Mouse (Mus musculus) naive thymus-derived CD4-positive, alpha-beta T cell, adult 5 months (primary cell): Measurements from ENCODE around the gene Bcl2l15. TPM values are rescaled to one million over a fixed set of nuclear protein-coding genes. Genes with fewer than 3 reads are reported as not detected.

Experiments
- polyA plus RNA-seq: library from polyadenylated mRNA; unstranded; fragments of 100-300 nt; shearing (Covaris generic); gene quantifications from one replicate; pipeline ENCODE4 v1.2.1, GENCODE M21; 2017

Bcl2l15 gene
- polyA plus RNA-seq = 1.1 TPM

GRCm38 (mm10) chr3:103832426-103832825, at the start of gene Bcl2l15:
Gene Bcl2l15 (plus strand): TSS chr3:103832601.

GRCm38 (mm10) chr3:103791230-103792110, 40.9 kb upstream of the Bcl2l15 start, which contains the start of gene Hipk1:
Gene Hipk1 (minus strand): TSS chr3:103791563.

GRCm38 (mm10) chr3:103808891-103809798, 23.3 kb upstream of the Bcl2l15 start, which contains the start of the genes Dclre1b, Ap4b1 and Gm43064:
Gene Dclre1b (minus strand): TSS chr3:103809444.
Gene Ap4b1 (plus strand): TSS chr3:103809520.
Gene Gm43064 (plus strand): TSS chr3:103809573.

GRCm38 (mm10) chr3:103858881-103859801, 26.7 kb downstream of the Bcl2l15 start, which contains the start of gene Ptpn22:
Gene Ptpn22 (plus strand): TSS chr3:103859795.

Other genes with a start within 250 kb of the Bcl2l15 start
- 2.6 TPM for gene Atg4a-ps, start 186.5 kb upstream of the Bcl2l15 start, polyA plus RNA-seq
- 0.11 TPM for gene Olfml3, start 94.6 kb upstream of the Bcl2l15 start, polyA plus RNA-seq
- gene Gm10964, start 93.2 kb upstream of the Bcl2l15 start, polyA plus RNA-seq = not detected
- gene Hipk1, start 41.0 kb upstream of the Bcl2l15 start, polyA plus RNA-seq = 46.0 TPM
- gene Dclre1b, start 23.2 kb upstream of the Bcl2l15 start, polyA plus RNA-seq = 8.1 TPM
- 20.7 TPM for gene Ap4b1, start 23.1 kb upstream of the Bcl2l15 start, polyA plus RNA-seq
- not detected for gene Gm43064, start 23.0 kb upstream of the Bcl2l15 start, polyA plus RNA-seq
- 425 TPM for gene Ptpn22, start 27.2 kb downstream of the Bcl2l15 start, polyA plus RNA-seq
- gene Rsbn1, start 81.5 kb downstream of the Bcl2l15 start, polyA plus RNA-seq = 49.1 TPM
- gene Phtf1, start 135.5 kb downstream of the Bcl2l15 start, polyA plus RNA-seq = 41.0 TPM